Comparison of ENCODE assay signal across 9 mouse cellular contexts in genomic region chr2:125507893-125508292, GRCm38 (mm10). TPM values are rescaled to one million over a fixed set of nuclear protein-coding genes. Genes with fewer than 3 reads are reported as not detected.
DNase-seq lines count a peak whose midpoint lies in the region; ATAC-seq and TF ChIP-seq lines count a peak whose summit lies in the region.
"Had no signal": no experiment of that assay in that cellular context is flagged by ENCODE, and none has a peak within 500 bp of the region (broad histone marks: within the 10 kb centered on the region; RNA-seq: fewer than 3 reads in every experiment).

Gene Fbn1, minus strand, starts transcription at chr2:125507993.

- H3K4me1 ChIP-seq in forebrain, embryonic 15.5 days, result peaks cover 14% of the 10 kb centered on the region
- H3K4me1 ChIP-seq in hindbrain, embryonic 13.5 days (replicated peaks), result peaks cover 16% of the 10 kb centered on the region
- H3K4me1 ChIP-seq in neural tube, embryonic 12.5 days, result peaks cover 13% of the 10 kb centered on the region

- DNase-seq in left cerebral cortex, adult 2 months (ENCODE audit: extremely low spot score in 1 of 2, low spot score in 2 of 2), result no peak
- DNase-seq in left cerebral cortex, postnatal 14 days (ENCODE audit: low spot score in 2 of 2), result no peak
- no peak for DNase-seq in left cerebral cortex, postnatal 25 days (ENCODE audit: low spot score in 2 of 2)
- DNase-seq in kidney, adult 8-10 months, result no peak
- no peak for DNase-seq in layer of hippocampus, adult 9-11 months

- ATAC-seq in forebrain, embryonic 15.5 days (replicated peaks), result no peak
- no peak for ATAC-seq in hindbrain, embryonic 13.5 days (ENCODE audit: low FRiP score)
- ATAC-seq in neural tube, embryonic 12.5 days (ENCODE audit: low FRiP score, low read depth), result no peak

- no peak within 1 kb of the TSS for H3K27ac ChIP-seq in left cerebral cortex, adult 2 months
- H3K27ac ChIP-seq in forebrain, embryonic 15.5 days (replicated peaks), result no peak within 1 kb of the TSS
- H3K27ac ChIP-seq in hindbrain, embryonic 13.5 days, result no peak within 1 kb of the TSS
- H3K27ac ChIP-seq in neural tube, embryonic 12.5 days, result no peak within 1 kb of the TSS

- no peak for TF ChIP-seq CTCF in left cerebral cortex, adult 2 months (IDR thresholded peaks at IDR 0.05)

- H3K4me2 ChIP-seq in forebrain, embryonic 15.5 days (replicated peaks), result peak within 1 kb of the TSS; percentile 100
- H3K4me2 ChIP-seq in hindbrain, embryonic 13.5 days, result peak within 1 kb of the TSS; percentile 98
- peak within 1 kb of the TSS; percentile 98 for H3K4me2 ChIP-seq in neural tube, embryonic 12.5 days (replicated peaks)

- no peaks in the 10 kb centered on the region for H3K36me3 ChIP-seq in forebrain, embryonic 15.5 days
- H3K36me3 ChIP-seq in hindbrain, embryonic 13.5 days, result no peaks in the 10 kb centered on the region
- no peaks in the 10 kb centered on the region for H3K36me3 ChIP-seq in neural tube, embryonic 12.5 days
- H3K36me3 ChIP-seq: G1E had no signal

- WGBS in forebrain, embryonic 15.5 days, result 83% methylated on average over 4 of the region's 4 CpGs
- WGBS in hindbrain, embryonic 13.5 days, result 84% methylated on average over 4 of the region's 4 CpGs
- 84% methylated on average over 4 of the region's 4 CpGs for WGBS in neural tube, embryonic 12.5 days

- H3K27me3 ChIP-seq in forebrain, embryonic 15.5 days, result no peaks in the 10 kb centered on the region
- peaks cover 18% of the 10 kb centered on the region for H3K27me3 ChIP-seq in hindbrain, embryonic 13.5 days
- H3K27me3 ChIP-seq in neural tube, embryonic 12.5 days (replicated peaks), result no peaks in the 10 kb centered on the region; the same call in 1 of the 2 replicates

- H3K9ac ChIP-seq in forebrain, embryonic 15.5 days (replicated peaks), result peak within 1 kb of the TSS; percentile 76
- peak within 1 kb of the TSS; percentile 85 for H3K9ac ChIP-seq in hindbrain, embryonic 13.5 days
- H3K9ac ChIP-seq in neural tube, embryonic 12.5 days, result peak within 1 kb of the TSS; percentile 70

- no peaks in the 10 kb centered on the region for H3K9me3 ChIP-seq in forebrain, embryonic 15.5 days
- no peaks in the 10 kb centered on the region for H3K9me3 ChIP-seq in hindbrain, embryonic 13.5 days
- H3K9me3 ChIP-seq in neural tube, embryonic 12.5 days, result no peaks in the 10 kb centered on the region

- intact Hi-C loops in left cerebral cortex, adult 2 months (cut with DNase I), result loop anchor here (5.0 to 10.0 kb wide), 2 partner anchors 94 to 163 kb away; no protein-coding TSS in a partner anchor
- intact Hi-C loops in left cerebral cortex, postnatal 14 days (cut with DNase I), result loop anchor here (5.0 kb wide), 1 partner anchor 94 kb away; no protein-coding TSS in a partner anchor
- intact Hi-C loops in left cerebral cortex, postnatal 25 days (cut with DNase I), result no loop called here

- peak within 1 kb of the TSS; percentile 68 for H3K4me3 ChIP-seq in left cerebral cortex, adult 2 months
- H3K4me3 ChIP-seq in forebrain, embryonic 15.5 days, result peak within 1 kb of the TSS; percentile 87
- H3K4me3 ChIP-seq in hindbrain, embryonic 13.5 days, result peak within 1 kb of the TSS; percentile 73
- peak within 1 kb of the TSS; percentile 65 for H3K4me3 ChIP-seq in neural tube, embryonic 12.5 days

RNA-seq across cellular contexts. Expression of gene Fbn1, which starts in this region (rescaled TPM):
- 1 to 10 TPM; 5.6 to 7.0 TPM for total RNA-seq in left cerebral cortex, adult 2 months (2021)
- 1 to 10 TPM; 5.8 to 7.3 TPM for total RNA-seq in left cerebral cortex, postnatal 14 days (2021)
- polyA plus RNA-seq in forebrain, embryonic 15.5 days (2015; fragmentation: Nextera tagmentation; extraction: Ambion mirVana), result 1.9 and 2.2 TPM in 2 replicates
- polyA plus RNA-seq in hindbrain, embryonic 13.5 days (2015; fragmentation: Nextera tagmentation; extraction: Ambion mirVana), result 2.7 and 3.8 TPM in 2 replicates
- polyA plus RNA-seq in neural tube, embryonic 12.5 days (2016; fragmentation: Nextera tagmentation; extraction: Ambion mirVana), result 6.8 TPM in 2 replicates
- total RNA-seq in left cerebral cortex, postnatal 25 days (2021), result 1 to 10 TPM; 4.7 to 5.4 TPM
- polyA plus RNA-seq: G1E had no signal
